Mouse (Mus musculus) adrenal gland, postnatal 10 days (tissue): ENCODE results near the gene Trim39. TPM values are rescaled to one million over a fixed set of nuclear protein-coding genes. Genes with fewer than 3 reads are reported as not detected.
"Not testable (repeated sequence)": the region's sequence is repeated elsewhere in the genome, so short reads cannot be mapped to it uniquely, and the experiment has no call there.

ENCODE experiments used
- DNase-seq: peaks from one replicate; pipeline ENCODE4 v3.0.0; 2021; ENCODE audit warnings: mixed read lengths
- total RNA-seq, 2 experiments: library from RNA; stranded (reverse); gene quantifications; 2 replicates each; pipeline ENCODE4 v1.2.3; 2021

Trim39 gene
- total RNA-seq, 2 experiments from 2014 or later: 13.8 to 17.8 TPM

- DNase-seq: no peak
Measured at GRCm38 (mm10) chr17:36248886-36249285, 23.2 kb downstream of the Trim39 start.

- DNase-seq: no peak
Measured at GRCm38 (mm10) chr17:36245741-36246140, 26.3 kb downstream of the Trim39 start.

GRCm38 (mm10) chr17:36244031-36244430 is 28.0 kb downstream of the Trim39 start:
- DNase-seq: no peak

- DNase-seq: no peak
Measured at GRCm38 (mm10) chr17:36240637-36241213, 31.3 kb downstream of the Trim39 start.

- DNase-seq: peak; percentile 18
Measured at GRCm38 (mm10) chr17:36237321-36237921, 34.6 kb downstream of the Trim39 start.

- DNase-seq: not testable (repeated sequence)
Measured at GRCm38 (mm10) chr17:36235300-36235699, 36.7 kb downstream of the Trim39 start.

GRCm38 (mm10) chr17:36233572-36233971 is 38.5 kb downstream of the Trim39 start:
- DNase-seq: no peak

GRCm38 (mm10) chr17:36231318-36231717 is 40.7 kb downstream of the Trim39 start:
- DNase-seq: peak; percentile 86

- no peak for DNase-seq
Measured at GRCm38 (mm10) chr17:36229046-36229445, 43.0 kb downstream of the Trim39 start.

GRCm38 (mm10) chr17:36226921-36227320 is 45.1 kb downstream of the Trim39 start:
- no peak for DNase-seq

GRCm38 (mm10) chr17:36225231-36225824 is 46.7 kb downstream of the Trim39 start:
- DNase-seq: no peak

- DNase-seq: no peak
Measured at GRCm38 (mm10) chr17:36224451-36224850, 47.6 kb downstream of the Trim39 start.

- DNase-seq: no peak
Measured at GRCm38 (mm10) chr17:36218594-36219155, 53.4 kb downstream of the Trim39 start.

GRCm38 (mm10) chr17:36215586-36215985 is 56.5 kb downstream of the Trim39 start:
- no peak for DNase-seq

Other genes starting within 250 kb of the Trim39 start
- gene H2-T23, start 239.4 kb downstream of the Trim39 start, total RNA-seq: 10 to 100 TPM; 55.7 to 82.7 TPM
- 10 to 100 TPM; 23.5 to 25.4 TPM for gene H2-T22, start 229.5 kb downstream of the Trim39 start, total RNA-seq
- gene Gm6034, start 229.3 kb downstream of the Trim39 start, total RNA-seq: not detected
- 1 to 10 TPM; 2.4 to 2.5 TPM for gene Gm11127, start 213.9 kb downstream of the Trim39 start, total RNA-seq
- not detected for gene Gm19684, start 150.6 kb downstream of the Trim39 start, total RNA-seq
- not detected for gene Gm7030, start 142.8 kb downstream of the Trim39 start, total RNA-seq
- gene Gm8909, start 103.7 kb downstream of the Trim39 start, total RNA-seq: under 1 TPM in 1 of 2 experiments, not detected in 1; 0.33 TPM
- not detected for gene H2-T3, start 82.0 kb downstream of the Trim39 start, total RNA-seq
- 10 to 100 TPM; 38.3 to 48.1 TPM for gene Rpp21, start 14.2 kb downstream of the Trim39 start, total RNA-seq
- not detected for gene H2-M10.2, start 14.2 kb upstream of the Trim39 start, total RNA-seq
- gene H2-M10.1, start 53.9 kb upstream of the Trim39 start, total RNA-seq: not detected
- not detected for gene H2-M10.3, start 96.2 kb upstream of the Trim39 start, total RNA-seq
- gene H2-M10.4, start 190.1 kb upstream of the Trim39 start, total RNA-seq: not detected